Mouse (Mus musculus) neutrophil, adult 83 days (primary cell): Measurements from ENCODE around the gene St5. TPM values are rescaled to one million over a fixed set of nuclear protein-coding genes. Genes with fewer than 3 reads are reported as not detected.

Source experiments
- total RNA-seq, 2 experiments: library from RNA; stranded (reverse); gene quantifications; one replicate each; pipeline ENCODE4 v1.2.4; 2023

St5 gene
- total RNA-seq: 1 to 10 TPM; 6.9 to 9.2 TPM

GRCm38 (mm10) chr7:109703190-109704015 is at the start of gene St5, which contains the start of gene Akip1:
St5 (minus strand) TSS chr7:109703605.
Akip1 (plus strand) TSS chr7:109703690.

DNA sequence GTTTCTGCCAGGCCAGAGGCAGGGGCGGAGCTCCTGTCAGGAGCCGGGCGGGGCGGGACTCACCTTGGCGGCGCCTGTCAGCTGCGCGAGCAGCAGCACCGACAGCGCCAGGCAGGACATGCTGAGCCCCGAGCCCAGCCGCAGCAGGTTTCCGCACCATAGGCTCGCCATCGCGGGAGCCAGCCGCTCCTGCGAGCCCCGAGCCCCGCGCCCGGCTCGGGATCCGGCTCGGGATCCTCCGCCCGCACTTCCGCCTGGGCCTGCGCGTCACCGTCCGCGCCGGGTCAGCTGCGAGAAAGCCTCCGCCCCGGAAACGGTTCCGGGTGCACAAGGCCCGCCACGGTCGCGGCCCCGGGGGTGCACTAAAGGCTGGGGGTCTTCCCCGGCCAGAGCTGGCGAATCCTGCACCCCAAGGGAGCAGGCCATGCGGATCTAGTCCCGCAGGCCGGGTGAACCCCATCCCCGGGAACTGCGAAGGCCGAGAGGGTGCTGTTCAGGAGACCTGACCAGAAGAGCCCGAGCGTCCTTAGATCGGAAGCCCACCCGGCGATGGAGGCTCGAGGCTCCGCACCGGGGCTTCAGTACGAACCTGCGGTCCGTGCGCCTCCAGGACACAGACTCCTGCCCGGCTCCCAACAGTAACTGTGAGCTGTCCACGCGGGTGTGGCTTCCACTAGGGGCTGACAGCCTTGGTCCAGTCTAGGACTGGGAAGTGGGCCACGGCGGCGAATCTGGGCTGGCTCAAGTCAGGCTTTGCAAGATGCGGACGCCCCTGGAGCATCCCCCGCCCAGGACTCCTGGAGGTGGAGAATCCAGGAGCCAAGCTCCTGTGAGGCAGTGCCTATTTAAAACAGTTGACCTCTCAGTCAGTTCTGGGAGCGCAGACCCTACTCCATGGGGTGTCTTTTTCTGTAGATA is 48.9 kb upstream of the St5 start, which contains the start of gene Tmem9b:
TSS of gene Tmem9b (minus strand) at position 868 of the 918 bp plus-strand sequence.

DNA sequence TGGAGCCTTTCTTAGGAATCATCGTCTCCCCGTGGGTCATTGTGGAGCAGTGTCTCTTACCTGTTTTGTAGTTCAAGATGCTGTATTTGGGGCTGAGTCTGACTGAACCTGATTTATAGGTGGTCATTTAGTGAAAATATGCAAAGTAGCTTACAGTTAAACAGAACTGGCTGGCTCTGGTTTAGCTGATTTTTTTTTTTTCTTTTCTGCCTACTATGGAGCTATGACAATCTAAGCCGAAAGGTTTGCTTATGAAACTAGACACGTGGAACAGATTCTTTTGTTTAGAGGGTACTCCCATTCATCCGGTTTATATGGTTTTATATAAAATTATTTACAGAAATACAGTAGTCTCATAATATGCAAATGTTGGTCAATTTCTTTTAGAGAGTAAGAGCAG is 28.2 kb upstream of the St5 start, which contains the start of gene Ascl3:
TSS of gene Ascl3 (minus strand) at position 101 of the 400 bp plus-strand sequence.

DNA sequence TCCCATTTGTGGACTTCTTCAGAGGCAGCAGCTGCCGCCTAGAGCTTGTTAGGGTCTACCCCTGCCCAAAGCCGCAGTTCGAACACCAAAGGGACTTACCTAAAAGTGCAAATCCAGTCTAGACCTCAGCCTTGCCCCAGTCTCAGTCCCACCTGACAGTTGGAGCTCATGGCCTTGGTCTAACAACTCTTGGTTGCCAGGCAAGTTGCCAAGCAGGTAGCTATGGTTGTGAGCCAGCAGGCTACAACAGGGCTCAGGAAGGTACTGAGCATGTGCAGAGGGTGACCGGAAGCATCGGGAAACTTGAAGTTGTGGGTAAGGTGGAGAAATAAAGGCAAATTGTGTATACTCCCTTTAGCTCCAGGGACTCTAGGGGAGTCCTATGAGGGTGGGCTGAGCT is 20.3 kb upstream of the St5 start, which contains the start of gene BC051019:
TSS of gene BC051019 (minus strand) at position 154 of the 400 bp plus-strand sequence.

GRCm38 (mm10) chr7:109518838-109519696 is 184.3 kb downstream of the St5 start, which contains the start of gene Rpl27a:
Rpl27a (plus strand) TSS chr7:109519147.

DNA sequence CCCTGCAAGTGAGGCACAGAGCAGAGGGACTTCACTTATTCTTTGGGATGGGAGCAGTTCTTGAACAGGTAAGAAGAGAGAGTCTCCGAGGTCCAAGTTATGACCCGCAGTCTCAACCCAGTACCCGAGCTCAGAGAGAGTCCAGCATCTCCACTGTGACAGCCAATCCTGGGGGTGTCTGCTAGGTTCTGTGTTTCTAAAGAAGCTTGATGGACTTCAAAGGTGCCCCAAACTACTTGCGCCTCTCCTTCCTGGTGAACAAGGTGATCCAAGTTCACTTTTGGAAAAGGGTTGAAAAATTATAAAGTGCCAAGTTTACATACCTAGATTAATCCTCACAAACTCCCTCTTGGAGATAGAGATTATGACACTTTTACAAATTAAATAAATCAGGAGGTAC is 195.4 kb downstream of the St5 start, which contains the start of gene Trim66:
TSS of gene Trim66 (minus strand) at position 101 of the 400 bp plus-strand sequence.

Other genes starting within 250 kb of the St5 start
- under 1 TPM in 1 of 2 experiments, not detected in 1; 0.22 TPM for gene Trim66, start 195.5 kb downstream of the St5 start, total RNA-seq
- 100 to 1,000 TPM; 186 to 194 TPM for gene Rpl27a, start 184.5 kb downstream of the St5 start, total RNA-seq
- 10 to 100 TPM in 1 of 2 experiments, 1 to 10 TPM in 1; 9.6 to 13.2 TPM for gene Akip1, start 85 bp upstream of the St5 start, total RNA-seq
- not detected for gene BC051019, start 20.2 kb upstream of the St5 start, total RNA-seq
- gene Ascl3, start 28.1 kb upstream of the St5 start, total RNA-seq: not detected
- 10 to 100 TPM; 33.8 to 34.8 TPM for gene Tmem9b, start 49.3 kb upstream of the St5 start, total RNA-seq
- 1 to 10 TPM in 1 of 2 experiments, not detected in 1; 1.4 TPM for gene Nrip3, start 78.4 kb upstream of the St5 start, total RNA-seq
- not detected for gene Scube2, start 162.1 kb upstream of the St5 start, total RNA-seq